Mouse (Mus musculus) liver, adult 2 months (tissue): Measurements from ENCODE around the gene Fkbpl. TPM values are rescaled to one million over a fixed set of nuclear protein-coding genes. Genes with fewer than 3 reads are reported as not detected.

Experiments
- DNase-seq: peaks from one replicate; pipeline ENCODE4 v3.0.0-alpha.2; 2011; ENCODE audit warnings: low read depth, low spot score; ENCODE audit errors: extremely low read depth
- H3K27ac ChIP-seq: fragments of 200-500 bp; replicated peaks from 2 replicates; pipeline ENCODE4 v1.5.1; 2012; ENCODE audit warnings: low read depth, mild to moderate bottlenecking, control low read depth, inconsistent platforms, low read length; ENCODE audit not compliant: insufficient read depth
- H3K27me3 ChIP-seq: fragments of 200-500 bp; 2 replicates; pipeline ENCODE4 v1.6.1; 2012; ENCODE audit warnings: mild to moderate bottlenecking, moderate library complexity, low read length, inconsistent platforms; ENCODE audit not compliant: control insufficient read depth, insufficient read depth
- H3K36me3 ChIP-seq: fragments of 200-500 bp; 2 replicates; pipeline ENCODE4 v1.6.1; 2012; ENCODE audit warnings: low read length, inconsistent platforms; ENCODE audit not compliant: control insufficient read depth, insufficient read depth
- H3K4me1 ChIP-seq: fragments of 200-500 bp; 2 replicates; pipeline ENCODE4 v1.6.1; 2011; ENCODE audit warnings: low read length; ENCODE audit not compliant: control insufficient read depth, insufficient read depth
- H3K4me3 ChIP-seq: fragments of 200-500 bp; 2 replicates; pipeline ENCODE4 v1.5.1; 2011; ENCODE audit warnings: low read depth, mild to moderate bottlenecking, control low read depth, low read length, moderate library complexity; ENCODE audit not compliant: insufficient read depth
- H3K79me2 ChIP-seq: fragments of 200-500 bp; 2 replicates; pipeline ENCODE4 v1.6.1; 2012; ENCODE audit warnings: inconsistent platforms, mild to moderate bottlenecking, low read length, moderate library complexity; ENCODE audit not compliant: control insufficient read depth, insufficient read depth
- H3K9ac ChIP-seq: fragments of 200-500 bp; 2 replicates; pipeline ENCODE4 v1.6.1; 2012; ENCODE audit warnings: low read depth, mild to moderate bottlenecking, control low read depth, inconsistent platforms, low read length
- CTCF ChIP-seq: fragments of 200-500 bp; IDR thresholded peaks from 2 replicates; pipeline ENCODE4 v1.5.1; 2011; ENCODE audit warnings: low read depth, low read length, control low read depth
- POLR2A ChIP-seq: fragments of 200-500 bp; IDR thresholded peaks from 2 replicates; pipeline ENCODE4 v1.6.1; 2011; ENCODE audit warnings: low read length, control low read depth; ENCODE audit not compliant: insufficient read depth; ENCODE audit errors: extremely low read depth
- whole genome bisulfite sequencing: fragments of 180-500 bp; shearing (Covaris S2); methylation state at CpG from one replicate; pipeline ENCODE4 v1.1.7; 2018; 5-methylcytosine and 5-hydroxymethylcytosine counted together
- polyA plus RNA-seq: library from polyadenylated mRNA; depleted of rRNA; stranded (reverse); fragments of >200 nt; gene quantifications from 2 replicates; pipeline ENCODE4 v1.2.3, GENCODE M21; 2012
- total RNA-seq: library from RNA; depleted of rRNA; stranded (reverse); fragments of >200 nt; gene quantifications from 2 replicates; pipeline ENCODE4 v1.2.3, GENCODE M21; 2014

Gene Fkbpl
- total and polyA plus RNA-seq, 2 experiments = 3.0 to 5.3 TPM

DNA sequence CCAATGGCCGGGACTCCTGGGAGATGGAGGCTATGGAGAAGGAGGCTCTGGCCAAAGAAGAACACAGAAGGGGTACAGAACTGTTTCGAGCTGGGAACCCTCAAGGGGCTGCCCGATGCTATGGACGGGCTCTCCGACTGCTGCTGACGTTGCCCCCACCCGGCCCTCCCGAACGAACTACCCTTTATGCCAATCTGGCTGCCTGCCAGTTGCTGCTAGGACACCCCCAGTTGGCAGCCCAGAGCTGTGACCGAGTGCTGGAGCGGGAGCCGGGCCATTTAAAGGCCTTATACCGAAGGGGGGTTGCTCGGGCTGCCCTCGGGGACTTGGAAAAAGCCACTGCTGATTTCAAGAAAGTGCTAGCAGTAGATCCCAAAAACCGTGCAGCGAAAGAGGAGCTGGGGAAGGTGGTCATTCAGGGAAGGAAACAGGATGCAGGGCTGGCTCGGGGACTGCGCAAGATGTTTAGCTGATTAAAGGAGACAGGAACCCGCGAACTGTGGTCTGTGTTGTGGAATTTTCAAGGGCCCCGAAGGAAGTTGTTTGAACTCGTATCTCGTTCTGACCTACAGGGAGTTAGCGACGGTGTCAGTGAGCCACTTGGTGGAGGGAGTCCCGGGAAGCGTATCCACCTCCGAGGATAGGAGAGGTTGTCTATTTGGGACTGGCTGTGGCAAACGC, 1.4 kb downstream of the Fkbpl start:
- 80% methylated on average over 30 of the region's 30 CpGs for WGBS
- Histone ChIP-seq H3K27me3 (no peaks in the 10 kb centered on the region), H3K4me1 (peaks cover 12% of the 10 kb centered on the region)

DNA sequence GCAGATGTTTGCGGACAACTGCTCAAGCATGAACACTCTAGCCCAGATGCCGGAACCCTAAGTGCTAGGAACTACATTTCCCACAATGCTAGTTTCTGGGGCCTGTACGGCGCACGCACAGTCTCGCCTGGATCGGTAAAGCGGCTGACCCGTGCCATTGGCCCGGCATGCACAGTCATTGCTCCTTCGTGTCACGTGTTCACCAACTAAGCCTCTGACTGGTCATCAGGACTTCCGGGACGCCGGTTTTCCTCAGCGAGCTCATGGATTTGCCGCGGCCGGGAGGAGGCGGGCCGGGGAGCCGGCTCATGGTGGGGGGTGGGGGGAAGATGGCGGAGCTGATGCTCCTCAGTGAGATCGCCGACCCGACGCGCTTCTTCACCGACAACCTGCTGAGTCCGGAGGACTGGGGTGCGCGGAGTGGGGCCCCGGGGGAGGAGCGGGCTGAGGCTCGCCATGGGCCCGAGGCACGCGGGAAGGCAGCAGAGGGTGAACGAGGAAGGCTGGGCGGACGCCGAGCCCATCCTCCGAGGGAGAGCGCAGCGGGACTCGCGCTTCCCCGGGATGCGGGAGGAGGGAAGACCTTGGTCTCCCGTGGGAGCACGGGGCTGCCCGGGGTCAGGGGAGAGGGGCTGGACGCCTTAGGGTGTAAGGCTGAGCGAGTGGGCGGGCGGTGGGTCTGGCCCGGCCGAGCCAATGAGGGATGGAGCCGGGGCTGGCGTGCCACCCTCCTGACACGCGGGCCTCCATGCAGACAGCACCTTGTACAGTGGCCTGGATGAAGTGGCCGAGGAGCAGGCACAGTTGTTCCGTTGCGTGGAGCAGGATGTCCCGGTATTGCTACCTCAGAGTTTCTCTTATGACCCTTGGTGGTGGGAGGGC, 2.6 kb downstream of the Fkbpl start, which contains the start of gene Atf6b:
Gene Atf6b, plus strand, starts transcription at position 241 of the 882 bp plus-strand sequence.
- Histone ChIP-seq H3K36me3 (no peaks in the 10 kb centered on the region), H3K4me1 (peaks cover 12% of the 10 kb centered on the region), H3K79me2 (no peaks in the 10 kb centered on the region; the same call in 1 of the 2 replicates), H3K9ac (peak within 1 kb of the TSS; percentile 72), H3K27me3 (no peaks in the 10 kb centered on the region), H3K4me3 (peak within 1 kb of the TSS; percentile 79), H3K27ac (peak within 1 kb of the TSS; percentile 61)
- 0 out of 2 replicates have a peak, but pooled peaks have one; percentile 46 for TF ChIP-seq POLR2A
- TF ChIP-seq CTCF = no peak
- DNase-seq = peak; percentile 97
- WGBS = under 1% methylated on average over 65 of the region's 66 CpGs

More for the DNA sequence above, 1.4 kb downstream of the Fkbpl start:
- DNase-seq = no peak
- H3K36me3 ChIP-seq = no peaks in the 10 kb centered on the region
- no peak overlapping the region for H3K4me3 ChIP-seq
- no peak overlapping the region for H3K27ac ChIP-seq
- no peak overlapping the region for H3K9ac ChIP-seq
- no peaks in the 10 kb centered on the region; the same call in 1 of the 2 replicates for H3K79me2 ChIP-seq
- TF ChIP-seq POLR2A (no peak), CTCF (no peak)

DNA sequence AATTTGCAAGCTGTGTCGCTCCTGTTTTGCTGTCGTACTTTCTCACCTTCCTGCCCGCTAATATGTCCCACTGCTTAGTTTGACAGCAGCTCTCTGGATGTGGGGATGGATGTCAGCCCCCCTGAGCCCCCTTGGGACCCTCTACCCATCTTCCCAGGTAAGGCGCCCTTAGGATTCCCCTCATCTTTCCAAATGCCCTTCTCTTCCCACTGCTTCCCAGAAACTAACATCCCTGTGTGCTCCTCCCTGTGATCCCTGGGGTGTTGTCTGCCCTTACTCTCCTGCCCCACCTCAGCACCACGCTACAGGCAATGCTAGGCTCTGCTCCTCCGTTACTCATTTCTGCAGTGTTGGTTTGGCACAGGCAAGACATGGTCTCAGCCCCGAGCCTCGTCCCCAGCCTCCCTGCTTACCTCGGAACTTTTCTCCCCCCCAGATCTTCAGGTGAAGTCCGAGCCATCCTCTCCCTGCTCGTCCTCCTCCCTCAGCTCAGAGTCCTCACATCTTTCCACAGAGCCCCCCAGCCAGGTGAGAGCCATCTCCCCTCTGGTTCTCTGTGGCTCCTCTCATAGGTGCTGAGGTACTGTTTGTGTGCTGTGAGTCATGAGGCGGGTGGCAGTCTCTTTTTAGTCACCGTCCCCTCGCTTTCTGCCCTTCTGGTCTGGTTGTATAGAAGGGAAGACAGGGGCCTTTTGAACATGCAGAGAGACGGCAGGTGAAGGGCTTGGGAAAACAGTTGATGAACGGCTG, 3.8 kb downstream of the Fkbpl start:
- no peak for DNase-seq
- Histone ChIP-seq H3K9ac (no peak overlapping the region), H3K79me2 (no peaks in the 10 kb centered on the region; the same call in 1 of the 2 replicates), H3K27ac (no peak overlapping the region), H3K36me3 (peaks cover 1% of the 10 kb centered on the region; the same call in 1 of the 2 replicates), H3K27me3 (no peaks in the 10 kb centered on the region), H3K4me3 (no peak overlapping the region), H3K4me1 (peaks cover 12% of the 10 kb centered on the region)
- WGBS = 91% methylated on average over 16 of the region's 16 CpGs
- TF ChIP-seq CTCF (no peak), POLR2A (no peak)

DNA sequence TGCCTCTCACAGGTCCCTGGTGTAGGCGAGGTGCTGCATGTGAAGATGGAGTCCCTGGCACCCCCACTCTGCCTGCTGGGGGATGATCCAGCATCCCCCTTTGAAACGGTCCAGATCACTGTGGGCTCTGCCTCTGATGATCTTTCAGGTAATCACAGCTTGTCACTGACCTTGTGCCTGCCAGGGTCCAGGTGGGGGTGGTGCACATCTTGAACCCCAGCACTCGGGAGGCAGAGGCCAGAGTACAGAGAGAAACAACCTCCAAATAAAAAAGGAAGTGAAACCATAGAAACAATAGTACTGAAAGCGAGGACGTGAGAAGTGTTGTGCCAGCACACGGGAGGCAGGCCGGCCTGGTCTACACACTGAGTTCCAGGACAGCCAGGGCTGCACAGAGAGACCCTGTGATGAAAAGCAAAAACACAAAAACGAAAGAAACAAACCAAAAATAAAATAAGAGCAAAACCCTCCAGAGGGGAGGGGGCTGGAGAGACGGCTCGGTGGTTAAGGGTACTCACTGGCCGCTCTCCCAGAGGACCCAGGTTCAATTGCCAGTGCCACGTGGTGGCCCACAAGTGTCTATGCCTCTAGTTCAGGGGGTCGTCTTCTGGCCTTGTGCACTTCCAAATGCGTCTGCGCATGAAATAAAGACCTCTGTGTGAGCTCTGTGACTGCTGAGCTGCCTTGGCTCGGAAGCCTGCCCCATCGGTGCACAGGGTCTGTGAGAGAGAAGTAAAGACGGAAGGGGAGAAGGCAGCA, 4.7 kb downstream of the Fkbpl start:
- Histone ChIP-seq H3K4me1 (peaks cover 12% of the 10 kb centered on the region), H3K27ac (no peak overlapping the region), H3K4me3 (no peak overlapping the region), H3K36me3 (peaks cover 3% of the 10 kb centered on the region; the same call in 1 of the 2 replicates), H3K27me3 (no peaks in the 10 kb centered on the region), H3K79me2 (no peaks in the 10 kb centered on the region; the same call in 1 of the 2 replicates), H3K9ac (no peak overlapping the region)
- 85% methylated on average over 18 of the region's 18 CpGs for WGBS
- no peak for DNase-seq
- TF ChIP-seq CTCF = no peak
- TF ChIP-seq POLR2A = no peak

DNA sequence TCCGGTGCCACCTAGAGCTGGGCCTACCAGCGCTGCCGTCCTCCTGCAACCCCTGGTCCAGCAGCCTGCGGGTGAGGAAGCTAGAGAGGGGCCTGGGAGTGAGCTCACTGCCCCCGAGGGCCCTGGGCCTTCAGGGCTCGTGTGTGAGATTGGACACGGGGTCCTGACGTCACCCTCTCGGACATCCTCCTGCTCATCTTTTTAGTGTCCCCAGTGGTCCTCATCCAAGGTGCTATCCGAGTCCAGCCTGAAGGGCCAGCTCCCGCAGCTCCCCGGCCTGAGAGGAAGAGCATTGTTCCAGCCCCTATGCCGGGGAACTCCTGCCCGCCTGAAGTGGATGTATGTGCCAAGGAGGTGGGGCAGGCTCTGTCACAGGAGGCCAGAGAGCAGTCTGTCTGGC, 6.2 kb downstream of the Fkbpl start:
- H3K36me3 ChIP-seq = peaks cover 3% of the 10 kb centered on the region; the same call in 1 of the 2 replicates
- DNase-seq = no peak
- no peak overlapping the region for H3K27ac ChIP-seq
- 96% methylated on average over 14 of the region's 14 CpGs for WGBS
- peaks cover 9% of the 10 kb centered on the region for H3K4me1 ChIP-seq
- H3K9ac ChIP-seq = no peak overlapping the region
- H3K27me3 ChIP-seq = no peaks in the 10 kb centered on the region
- no peak overlapping the region for H3K4me3 ChIP-seq
- no peaks in the 10 kb centered on the region; the same call in 1 of the 2 replicates for H3K79me2 ChIP-seq
- TF ChIP-seq POLR2A (no peak), CTCF (no peak)
